Mouse (Mus musculus) heart, adult 11 months (tissue): ENCODE data around the gene Rcn3.
"Not testable (repeated sequence)": the region's sequence is repeated elsewhere in the genome, so short reads cannot be mapped to it uniquely, and the experiment has no call there.

Source experiments
- DNase-seq: peaks from one replicate; pipeline ENCODE4 v3.0.0; 2022

Gene Rcn3

DNA sequence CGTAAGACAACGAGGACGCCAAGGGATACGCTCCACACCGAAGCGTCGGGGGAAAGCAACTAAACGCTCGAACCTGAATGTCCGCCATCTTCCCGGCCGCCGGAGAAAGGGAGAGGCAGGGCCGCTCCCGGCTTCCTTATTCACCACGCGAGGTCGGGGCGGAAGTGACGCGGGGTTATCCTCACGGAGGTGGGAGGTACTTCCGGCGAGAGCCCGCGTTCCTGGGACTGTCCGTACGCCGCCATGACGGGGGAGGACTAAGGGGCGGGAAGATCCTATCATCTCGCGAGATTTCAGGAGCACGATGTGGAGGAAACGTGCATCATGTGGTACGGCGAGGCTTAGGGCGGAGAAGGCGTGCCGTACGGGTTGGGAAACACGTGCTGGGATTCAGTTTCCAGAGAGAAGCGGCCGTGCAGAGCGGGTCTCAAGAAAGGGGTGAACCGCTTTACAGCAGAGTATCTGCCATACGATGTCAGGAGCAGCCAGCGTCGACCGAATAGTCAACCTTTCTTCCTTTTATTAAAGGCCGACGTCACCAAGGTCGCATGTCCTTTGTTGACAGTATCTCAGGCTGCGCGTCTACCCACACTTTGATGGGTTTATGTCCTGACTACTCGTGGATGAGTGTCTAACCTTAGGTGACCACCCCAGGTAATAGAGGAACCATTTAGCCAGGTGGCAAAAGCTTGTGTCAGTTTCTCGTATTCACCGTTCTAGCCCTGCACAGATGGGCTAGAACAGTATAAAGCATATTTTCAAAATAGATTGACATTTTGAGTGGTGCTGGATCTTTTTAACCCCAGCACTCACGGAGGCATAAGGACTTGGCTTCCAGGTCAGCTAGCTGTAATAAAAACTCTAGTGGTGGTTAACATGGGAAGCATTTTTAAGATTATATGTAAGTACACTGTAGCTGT, 32.5 kb upstream of the Rcn3 start, which contains the start of gene Rps11:
Rps11 (minus strand) TSS at position 216 of the 920 bp plus-strand sequence.
- peak; percentile 100 for DNase-seq

DNA sequence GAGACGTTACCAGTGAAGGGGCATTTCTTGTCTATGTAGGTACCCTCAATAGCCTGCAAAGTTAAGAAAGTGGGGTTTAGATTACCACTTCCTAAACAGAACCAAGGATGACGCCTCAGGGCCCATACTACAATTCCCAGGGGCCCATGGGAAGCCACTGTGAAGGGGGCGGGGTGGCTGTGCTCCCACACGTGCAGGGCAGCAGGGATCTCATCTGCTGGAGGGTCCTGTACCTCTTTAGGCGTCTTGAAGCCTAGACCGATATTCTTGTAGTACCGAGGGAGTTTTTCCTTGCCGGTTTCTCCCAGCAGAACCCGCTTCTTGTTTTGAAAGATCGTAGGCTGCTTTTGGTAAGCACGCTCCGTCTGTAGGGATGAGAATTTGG, 31.2 kb upstream of the Rcn3 start:
- peak; percentile 94 for DNase-seq

DNA sequence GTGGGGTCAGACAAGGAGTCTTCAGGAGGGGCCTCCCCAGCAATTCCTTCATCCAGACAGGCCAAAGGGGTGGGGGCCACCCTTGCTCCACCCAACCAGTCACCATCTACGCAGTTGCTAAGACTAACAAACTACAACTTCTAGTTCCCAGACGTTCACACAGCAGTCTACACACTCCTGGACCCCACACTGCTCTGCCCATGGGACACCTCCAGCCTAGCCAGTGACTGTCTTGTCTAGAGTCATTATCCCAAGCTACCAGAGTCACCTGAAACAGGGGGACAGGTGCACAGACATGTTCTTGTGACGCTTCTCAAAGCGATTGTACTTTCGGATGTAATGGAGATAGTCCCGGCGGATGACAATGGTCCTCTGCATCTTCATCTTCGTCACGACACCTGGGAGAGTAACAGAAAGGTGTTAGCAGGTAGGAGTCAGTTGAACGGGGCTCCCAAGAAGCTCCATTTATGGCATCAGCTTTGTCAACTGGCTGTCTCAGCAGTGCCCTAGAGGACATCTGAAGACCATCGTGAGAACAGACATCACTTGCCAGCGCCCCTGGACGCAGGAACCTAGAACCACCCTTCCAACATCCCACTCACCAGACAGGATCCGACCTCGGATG, 30.7 kb upstream of the Rcn3 start:
- DNase-seq, result peak; percentile 94

DNA sequence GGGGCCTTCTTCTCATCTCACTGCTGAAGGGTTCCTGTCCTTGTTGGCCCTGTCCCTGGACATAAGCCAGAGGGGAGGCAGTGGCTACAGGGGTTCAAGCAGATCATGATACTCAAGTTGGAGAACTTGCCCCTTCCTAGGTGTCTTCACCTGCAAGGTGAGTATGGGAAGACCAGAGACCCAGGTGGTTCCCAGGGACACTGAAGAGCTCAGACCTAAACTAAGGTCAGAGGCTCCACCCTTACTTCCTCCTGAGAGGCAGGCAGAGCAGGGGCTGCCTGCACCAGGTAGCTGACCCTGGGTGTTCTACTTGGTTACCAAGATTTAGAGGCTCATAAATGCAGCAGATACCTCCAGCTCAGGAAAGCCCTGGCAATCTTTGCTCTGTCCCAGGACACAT, 29.9 kb upstream of the Rcn3 start:
- peak; percentile 92 for DNase-seq

DNA sequence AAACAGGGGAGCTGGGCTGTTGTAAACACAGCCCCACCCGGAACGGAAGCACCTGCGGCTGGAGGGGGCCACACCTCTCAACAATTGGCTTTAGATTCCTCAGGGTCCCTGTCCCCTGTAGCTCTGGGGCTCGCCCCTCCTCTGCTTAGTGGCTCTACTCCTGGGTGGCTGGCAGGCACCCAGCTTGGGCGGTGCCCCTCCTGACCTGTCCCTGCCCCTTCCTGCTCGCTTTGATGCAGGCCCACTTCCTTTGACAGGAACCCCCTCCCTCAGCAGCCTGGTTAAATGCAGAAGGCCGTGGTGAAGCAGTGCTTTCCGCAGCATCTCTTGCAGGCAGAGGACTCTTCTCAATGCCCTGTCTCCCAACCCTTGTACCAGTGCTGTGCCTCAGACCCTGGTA, 29.4 kb upstream of the Rcn3 start:
- peak; percentile 99 for DNase-seq

DNA sequence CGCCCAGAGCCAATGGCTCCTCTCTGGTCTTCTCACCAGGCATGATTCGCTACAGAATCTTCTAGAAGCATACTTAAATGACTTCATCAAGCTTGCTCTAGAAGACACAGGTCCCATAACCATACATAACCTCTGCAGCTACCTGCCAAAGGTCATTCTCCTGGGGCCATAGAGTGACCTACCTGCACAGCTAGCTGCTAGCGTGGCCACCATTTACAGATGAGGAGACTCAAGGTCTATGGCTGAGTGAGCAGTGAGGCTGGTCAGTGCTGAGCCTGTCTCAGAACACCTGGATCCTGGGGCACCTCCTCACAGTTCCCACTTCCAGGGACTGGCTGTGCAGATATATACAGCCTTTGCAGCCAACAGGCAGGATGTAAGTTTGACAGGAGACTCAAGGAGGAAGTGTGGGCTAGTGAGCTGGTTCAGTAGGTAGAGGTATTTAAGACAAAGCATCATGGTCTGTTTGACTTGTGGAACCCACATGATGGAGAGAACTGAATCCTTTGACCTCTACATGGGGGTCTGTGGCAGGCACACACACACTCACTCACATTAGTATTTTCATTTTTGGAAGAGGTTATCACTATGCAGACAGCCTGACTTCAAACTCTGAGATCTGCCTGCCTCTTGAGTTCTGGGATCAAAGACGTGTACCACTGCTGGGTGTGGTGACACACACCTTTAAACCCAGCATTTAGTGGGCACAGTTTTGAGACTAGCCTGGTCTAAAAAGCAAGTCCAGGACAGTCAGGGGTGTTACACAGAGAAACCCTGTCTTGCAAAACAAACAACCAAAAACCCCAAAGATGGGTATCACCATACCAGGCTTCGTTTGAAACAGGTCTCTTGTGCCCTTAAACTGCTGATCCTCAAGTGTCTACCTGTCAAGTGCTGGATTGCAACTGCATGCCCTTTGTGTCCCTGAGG, 28.0 kb upstream of the Rcn3 start:
- DNase-seq, result peak; percentile 89

DNA sequence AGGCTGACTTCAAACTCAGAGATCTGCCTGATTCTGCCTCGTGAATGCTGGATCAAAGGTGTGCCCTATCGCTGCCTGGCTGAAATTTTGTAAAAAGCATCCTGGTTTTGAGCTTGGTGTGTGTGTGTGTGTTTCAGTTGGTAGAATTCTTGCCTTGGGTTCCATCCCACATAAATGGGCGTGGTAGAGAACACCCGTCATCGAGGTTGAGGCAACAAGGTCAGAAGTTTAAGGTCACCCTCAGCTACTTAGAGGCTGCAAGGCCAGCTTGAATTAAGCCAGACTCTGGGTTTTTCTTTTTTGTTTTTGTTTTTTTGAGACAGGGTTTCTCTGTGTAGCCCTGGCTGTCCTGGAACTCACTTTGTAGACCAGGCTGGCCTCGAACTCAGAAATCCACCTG, 26.3 kb upstream of the Rcn3 start:
- no peak for DNase-seq

DNA sequence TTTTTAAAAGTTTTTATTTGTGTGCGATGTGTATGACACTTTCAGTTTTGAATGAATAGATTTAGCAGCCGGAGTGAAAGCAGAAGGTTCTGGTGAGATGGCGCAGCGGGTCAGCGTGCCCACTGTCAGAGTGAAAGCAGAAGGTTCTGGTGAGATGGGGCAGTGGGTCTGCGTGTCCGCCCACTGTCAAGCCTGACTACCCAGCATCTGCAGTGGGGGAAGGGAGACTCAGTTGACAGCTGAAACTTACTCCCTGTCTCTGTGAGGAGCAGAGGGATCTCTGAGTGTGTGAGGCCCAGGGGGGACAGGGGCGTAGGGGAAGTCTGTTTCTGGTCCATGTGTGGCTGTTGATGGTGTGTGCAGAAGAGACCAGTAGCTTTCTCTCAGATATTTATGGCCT, 25.5 kb upstream of the Rcn3 start:
- peak; percentile 92 for DNase-seq

DNA sequence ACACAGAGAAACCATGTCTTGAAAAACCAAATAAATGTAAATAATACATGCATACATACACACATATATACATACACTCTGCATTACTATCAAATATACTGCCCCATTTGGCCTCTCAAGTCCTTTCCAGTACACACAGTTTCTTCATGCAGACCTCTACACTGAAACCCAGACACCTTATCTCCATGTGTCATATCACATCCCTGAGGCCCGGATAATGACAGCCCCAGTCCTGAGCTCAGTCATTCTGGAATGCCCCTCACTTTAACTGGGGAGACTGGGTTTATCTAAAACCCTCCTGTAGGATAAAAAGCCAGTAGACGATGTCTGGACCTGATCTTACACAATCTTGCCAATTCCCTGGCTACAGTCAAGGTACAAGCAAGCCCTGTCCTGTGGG, 21.5 kb upstream of the Rcn3 start:
- no peak for DNase-seq

DNA sequence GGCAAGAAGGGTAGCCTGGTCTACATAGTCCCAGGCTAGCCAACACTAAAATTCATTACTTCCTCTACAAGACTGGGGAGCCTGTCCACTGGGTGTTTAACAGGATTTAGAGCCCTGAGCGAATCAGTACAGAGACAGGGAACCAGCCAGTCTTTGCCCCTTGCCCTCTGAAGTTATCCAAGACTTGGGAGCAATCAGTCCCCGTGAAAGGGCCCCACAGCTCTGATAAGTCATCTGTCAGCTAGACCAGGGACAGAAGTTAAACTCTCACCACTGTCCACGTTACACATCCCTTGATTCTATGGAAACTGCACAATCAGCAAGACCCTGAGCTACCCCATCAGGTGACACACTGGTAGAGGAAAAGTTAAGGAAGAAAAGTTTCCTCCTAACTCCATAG, 20.5 kb upstream of the Rcn3 start:
- no peak for DNase-seq

DNA sequence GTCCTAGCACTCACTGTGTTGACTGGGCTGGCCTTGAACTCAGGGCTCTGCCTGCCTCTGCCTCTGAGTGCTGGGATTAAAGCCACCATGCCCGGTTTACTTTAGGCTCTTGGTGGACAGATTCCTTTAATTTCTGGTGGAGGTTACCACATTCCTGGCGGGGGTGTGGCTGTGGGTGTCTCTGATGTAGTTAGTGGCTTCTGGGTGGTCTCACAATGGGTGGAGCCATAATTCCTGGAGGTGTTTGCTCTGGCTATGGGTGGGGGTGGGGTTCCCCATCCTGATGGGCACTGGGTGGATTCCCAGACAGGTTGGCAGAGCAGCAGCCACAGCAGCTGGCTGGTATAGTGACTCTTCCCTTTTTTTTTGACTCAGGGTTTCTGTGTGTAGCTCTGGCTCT, 19.9 kb upstream of the Rcn3 start:
- DNase-seq, result no peak

DNA sequence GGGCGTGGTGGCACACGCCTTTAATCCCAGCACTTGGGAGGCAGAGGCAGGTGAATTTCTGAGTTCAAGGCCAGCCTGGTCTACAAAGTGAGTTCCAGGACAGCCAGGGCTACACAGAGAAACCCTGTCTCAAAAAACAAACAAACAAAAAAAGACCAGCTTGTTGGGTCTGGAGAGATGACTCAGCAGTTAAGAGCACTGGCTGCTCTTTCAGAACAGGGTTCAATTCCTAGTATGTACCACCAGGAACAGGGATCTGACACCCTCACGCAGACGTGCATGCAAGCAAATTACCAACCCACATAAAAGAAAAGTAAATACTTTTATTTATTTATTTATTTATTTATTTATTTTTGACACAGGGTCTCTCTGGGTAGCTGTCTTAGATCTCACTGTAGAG, 18.1 kb upstream of the Rcn3 start:
- DNase-seq, result not testable (repeated sequence)

DNA sequence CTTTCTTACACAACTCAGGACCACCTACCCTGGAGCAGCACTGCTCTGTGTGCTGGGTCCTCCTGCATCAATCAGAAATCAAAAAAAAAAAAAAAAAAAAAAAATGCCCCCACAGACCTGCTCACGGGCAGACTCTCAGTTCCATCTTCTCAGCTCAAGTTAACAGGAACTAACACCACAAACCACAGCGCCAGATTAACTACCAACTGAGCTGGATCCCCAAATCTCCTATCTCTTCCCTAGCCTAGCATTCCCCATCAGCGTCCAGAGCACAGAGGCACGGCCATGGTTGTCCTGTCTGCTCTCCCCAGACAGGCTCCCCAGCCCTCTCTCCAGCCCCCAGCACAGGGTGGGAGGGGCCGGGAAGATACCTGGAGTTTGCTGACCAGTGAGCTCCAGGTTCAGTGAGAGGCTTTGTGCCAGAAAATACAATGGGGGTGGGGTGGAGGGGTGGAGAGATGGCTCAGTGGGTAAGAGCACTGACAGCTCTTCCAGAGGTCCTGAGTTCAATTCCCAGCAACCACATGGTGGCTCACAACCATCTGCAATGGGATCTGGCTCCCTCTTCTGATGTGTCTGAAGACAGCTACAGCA, 15.1 kb upstream of the Rcn3 start:
- no peak for DNase-seq

DNA sequence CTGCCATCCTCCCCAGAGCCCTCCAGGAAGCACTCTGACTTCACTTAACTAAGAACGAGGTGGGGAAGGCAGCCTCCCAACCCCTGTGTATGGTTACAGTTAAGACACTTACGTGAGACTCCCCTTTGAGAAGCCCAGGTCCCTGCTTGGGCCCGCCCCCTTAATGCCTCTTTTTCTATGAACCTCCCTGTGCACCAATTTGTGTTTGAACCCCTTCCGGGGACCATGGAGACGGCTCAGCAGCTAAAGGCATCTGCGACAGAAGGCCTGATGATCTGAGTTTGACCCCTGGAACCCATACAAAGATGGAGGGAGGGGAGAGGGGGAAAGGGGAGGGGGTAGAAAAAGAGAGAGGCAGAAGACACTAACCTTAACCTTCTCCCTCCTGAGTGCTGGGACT, 14.4 kb upstream of the Rcn3 start:
- no peak for DNase-seq

DNA sequence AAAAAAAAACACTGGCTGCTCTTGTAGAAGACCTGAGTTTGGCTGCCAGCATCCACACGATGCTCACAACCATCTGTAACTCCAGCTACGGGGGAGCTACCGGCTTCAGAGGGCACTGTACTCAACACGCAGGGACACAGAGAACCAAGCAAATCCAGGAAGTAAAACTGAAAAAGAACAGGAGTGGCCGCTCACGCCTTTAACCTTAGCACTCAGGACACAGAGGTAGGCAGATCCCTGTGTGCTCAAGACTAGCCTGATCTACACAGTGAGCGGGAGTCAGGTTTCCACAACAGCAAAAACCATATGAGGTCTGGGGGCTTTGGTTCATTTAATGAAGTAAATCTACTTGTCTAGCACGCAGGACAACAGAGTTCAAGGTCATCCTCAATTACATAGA, 13.5 kb upstream of the Rcn3 start:
- DNase-seq, result no peak

DNA sequence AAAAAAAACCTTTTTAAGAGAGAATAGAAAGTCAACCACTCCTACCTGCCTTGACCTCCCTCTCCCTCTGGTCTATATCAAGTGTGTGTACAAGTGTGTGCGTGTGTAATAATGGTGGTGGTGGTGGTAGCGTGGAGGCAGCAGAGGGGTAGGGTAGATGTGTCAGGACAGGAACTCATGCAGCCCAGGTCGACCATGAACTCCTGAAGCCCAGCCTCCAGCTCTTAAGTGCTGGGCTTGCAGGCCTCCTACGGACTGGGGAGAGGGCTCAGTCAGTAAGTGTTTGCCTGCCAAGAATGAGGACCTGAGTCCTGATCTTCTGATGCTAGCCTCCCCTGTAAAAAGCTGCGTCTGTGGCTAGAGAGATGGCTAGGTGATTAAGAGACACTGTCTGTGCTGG, 12.9 kb upstream of the Rcn3 start:
- peak; percentile 90 for DNase-seq

DNA sequence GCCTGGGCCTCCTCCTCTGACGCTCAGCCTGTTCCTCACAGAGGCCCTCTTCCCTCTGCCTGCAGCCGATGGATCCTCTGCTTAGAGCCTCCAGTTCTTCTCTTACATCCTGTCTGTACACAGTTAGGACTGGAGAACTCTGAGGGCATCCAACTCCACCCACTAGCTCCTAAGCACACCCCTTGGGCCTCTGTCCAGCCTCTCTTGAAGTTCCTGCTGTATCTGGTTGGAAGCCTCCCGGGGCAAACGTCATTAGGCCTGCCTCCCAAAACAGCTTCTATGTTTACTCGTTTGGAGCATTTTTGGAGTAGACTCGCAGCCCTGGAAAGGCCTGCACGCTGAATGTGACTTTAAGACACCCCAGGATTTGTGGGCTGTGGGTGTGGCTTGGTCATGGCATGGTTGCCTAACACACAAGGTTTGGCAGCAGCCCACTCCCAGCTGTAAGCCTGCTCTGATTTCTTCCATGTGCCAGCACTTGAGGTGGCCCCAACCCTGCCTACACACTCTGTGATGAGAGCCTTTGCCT, 11.7 kb upstream of the Rcn3 start, which contains the start of gene Fcgrt:
Fcgrt (minus strand) TSS at position 200 of the 529 bp plus-strand sequence.
- peak; percentile 100 for DNase-seq

DNA sequence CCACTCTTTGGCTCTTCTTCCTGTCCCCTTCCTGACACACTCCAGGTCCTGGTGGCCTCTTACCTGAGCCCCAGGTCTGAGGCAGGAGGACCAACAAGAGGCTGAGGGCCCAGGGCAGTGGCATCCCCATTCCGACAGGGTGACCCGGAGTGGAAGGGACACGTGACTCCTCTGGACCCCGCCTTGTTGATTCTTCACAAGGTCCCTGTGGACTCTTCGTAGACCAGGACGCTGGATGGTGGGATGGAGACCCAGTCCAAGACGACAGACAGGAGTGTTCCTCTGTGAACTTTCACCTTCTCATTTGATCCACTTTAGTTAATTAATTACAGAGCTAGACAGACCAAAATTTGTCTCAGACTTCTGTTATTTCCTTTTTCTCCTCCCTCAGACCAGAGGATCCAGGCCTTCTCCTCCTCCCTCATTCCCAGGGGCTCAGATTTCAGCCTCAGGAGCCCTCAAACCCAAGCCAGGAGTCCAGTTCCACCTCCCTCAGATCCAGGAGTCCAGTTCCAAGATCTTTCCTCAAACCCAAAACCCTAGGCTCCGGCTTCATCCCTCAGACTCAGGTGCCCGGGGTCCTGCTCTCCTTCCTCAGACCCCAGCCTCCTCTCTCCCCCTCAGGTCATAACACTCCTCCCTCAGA, 11.0 kb upstream of the Rcn3 start:
- DNase-seq, result peak; percentile 98

DNA sequence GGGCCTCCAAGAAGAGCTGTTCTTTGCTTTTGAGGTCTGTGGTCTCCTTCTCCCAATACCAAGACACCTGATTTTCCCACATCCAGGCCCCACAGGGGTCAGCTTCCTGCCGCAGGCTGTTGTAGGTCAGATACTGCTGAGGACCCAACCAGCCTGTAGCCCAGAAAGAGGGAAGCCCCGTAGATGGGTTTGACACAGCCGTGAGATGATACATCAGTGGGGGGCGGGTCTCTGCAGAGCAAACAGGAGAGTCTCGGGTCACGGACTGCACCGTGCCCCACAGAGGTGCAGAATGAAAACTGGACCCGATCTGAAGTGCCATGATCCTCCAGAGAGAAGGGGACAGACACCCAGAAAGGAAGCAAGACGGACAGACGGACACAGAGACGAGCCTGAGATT, 10.4 kb upstream of the Rcn3 start:
- peak; percentile 94 for DNase-seq

DNA sequence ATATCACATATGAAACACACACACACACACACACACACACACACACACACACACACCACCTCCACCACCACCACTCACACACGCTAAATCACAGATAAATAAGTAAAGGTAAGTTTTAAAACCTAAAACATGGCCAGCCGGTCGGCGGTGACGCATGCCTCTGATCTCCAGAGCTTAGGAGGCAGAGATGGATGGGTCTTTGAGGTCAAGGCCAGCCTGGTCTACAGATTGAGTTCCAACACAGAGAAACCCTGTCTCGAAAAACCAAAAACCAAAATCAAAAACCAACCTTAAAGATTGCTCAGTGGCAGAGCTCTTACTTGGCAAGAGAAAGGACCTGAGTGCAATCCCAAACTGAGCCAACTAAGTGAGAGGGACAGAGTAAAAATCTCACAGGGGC, 8.0 kb upstream of the Rcn3 start:
- DNase-seq, result no peak

DNA sequence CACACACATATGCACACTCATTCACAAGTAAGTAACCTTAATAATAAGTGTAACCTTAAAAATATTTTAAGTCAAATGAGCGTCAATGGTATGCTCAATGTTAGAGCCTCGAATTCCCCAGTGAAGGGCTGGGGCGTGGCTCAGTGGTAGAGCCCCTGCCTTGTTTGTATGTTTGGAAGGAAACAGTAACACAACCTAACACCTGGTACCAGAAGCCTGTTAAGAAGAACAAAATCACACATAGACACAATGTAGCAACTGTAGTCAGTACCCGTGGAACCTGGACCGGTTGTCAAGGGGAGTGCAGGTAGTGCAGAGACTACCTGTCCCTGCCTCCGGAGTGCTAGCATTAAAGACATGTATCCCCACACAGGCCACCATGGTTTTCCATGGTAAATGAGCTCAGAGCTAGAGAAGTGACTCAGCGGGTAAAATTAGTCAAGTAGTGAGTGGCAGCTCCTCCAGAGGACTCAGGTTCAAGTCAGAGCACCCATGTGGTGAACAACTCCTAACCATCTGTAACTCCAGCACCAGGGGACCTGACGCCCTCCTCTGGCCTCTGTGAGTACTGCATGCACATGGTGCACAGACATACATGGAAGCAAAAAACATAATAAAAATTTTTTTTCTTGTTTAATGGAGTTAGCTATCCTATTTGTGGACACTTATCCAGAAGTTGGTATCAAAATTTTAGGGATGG, 6.7 kb upstream of the Rcn3 start:
- DNase-seq, result peak; percentile 87
